Mouse (Mus musculus): ENCODE measurements around the gene Atg10.
A peak's percentile ranks its signal among the peaks of the same experiment; 100 is the strongest.

Gene Atg10

DNA sequence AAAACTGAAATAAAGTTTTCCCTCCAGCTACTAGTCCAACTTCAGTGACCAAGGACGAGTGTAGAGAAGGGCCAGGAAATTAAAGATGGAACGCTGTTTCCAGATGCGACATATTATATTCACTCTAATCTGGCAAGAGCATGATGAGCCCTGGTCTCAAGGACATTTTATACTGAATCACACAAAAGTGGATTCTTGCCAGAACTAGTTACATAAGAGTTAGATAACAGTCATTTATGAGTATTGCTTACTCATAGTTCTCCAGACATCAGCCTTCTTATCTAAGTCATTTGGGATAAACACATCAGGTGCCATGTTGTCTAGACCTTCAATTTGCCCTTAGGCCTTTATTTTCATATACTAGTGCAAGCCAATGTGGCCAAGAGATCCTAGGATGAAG, 108.9 kb downstream of the Atg10 start:
- DNase-seq (ENCODE audit: low spot score): no peak

DNA sequence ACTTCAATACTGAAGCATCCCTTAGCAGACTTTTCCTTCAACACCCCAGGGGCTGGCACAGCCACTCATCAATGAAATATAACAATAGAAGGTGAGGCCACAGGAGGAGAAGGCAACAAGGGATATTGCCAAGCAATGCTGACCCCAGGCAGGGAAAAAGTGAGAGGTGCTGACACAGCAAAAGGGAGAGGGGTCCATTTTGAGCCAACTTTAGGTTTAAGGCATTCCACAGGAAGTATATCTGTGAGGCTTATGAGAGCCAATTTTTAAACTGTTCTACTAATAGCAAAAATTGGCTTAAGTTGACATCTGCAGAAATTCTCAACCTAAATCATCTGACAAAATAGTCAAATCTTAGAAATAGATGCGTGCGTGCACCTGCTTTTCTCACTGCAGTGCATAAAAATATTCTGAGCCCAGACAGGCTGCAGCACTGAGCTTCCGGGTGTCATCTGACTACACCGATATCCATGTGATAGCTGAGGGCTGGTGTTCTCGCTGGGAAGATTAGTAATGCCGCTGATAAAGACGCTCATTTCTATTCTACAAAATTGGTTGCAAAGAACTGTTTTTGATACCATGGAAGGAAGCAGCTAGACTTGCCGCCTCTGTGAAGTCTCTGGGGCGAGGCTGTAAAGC, 116.3 kb downstream of the Atg10 start:
- no peak for DNase-seq (ENCODE audit: low spot score)

- no peak for DNase-seq (ENCODE audit: low spot score)
Observed at GRCm38 (mm10) chr13:91102238-91102637, 121.5 kb downstream of the Atg10 start.

- no peak for DNase-seq (ENCODE audit: low spot score)
Observed at GRCm38 (mm10) chr13:91100417-91100816, 123.4 kb downstream of the Atg10 start.

DNA sequence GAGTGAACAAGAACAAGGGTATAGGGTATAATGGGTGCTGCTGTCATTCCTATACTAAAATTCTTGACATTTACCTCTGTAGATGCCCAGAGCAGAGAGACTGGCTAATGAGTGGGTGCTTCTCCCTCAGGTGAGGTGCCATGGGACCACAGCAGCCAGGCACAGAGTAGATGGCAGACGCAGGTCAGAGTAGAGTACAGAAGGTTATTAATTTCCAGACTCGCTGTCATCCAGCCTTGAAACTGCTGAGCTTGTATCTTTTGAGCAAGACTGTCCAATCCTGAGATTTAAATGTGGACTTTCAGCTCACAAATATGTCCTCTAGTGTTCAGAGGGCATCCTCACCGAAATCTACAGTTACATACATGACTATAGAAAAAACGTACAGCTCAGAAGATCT, 128.9 kb downstream of the Atg10 start:
- DNase-seq (ENCODE audit: low spot score): no peak

- no peak for DNase-seq (ENCODE audit: low spot score)
Observed at GRCm38 (mm10) chr13:91094196-91094595, 129.6 kb downstream of the Atg10 start.

DNA sequence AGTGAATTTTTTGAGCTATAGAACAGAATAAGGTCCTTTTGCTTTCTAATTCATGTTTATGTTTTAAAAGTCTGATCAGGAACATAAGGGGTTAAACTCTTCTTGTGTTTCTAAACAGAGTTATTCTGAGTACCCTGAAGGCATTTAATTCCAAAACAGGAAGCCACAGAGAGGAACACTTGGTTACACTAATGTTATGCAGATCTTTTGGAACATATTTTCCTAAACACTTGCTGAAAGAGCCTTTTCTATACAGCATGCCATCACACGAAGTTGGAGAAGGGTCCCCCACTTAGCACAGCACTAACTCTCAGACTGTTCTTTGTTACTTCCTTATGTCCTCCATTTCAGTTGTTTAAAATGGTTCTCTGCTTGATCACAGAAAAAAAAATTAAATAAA, 130.2 kb downstream of the Atg10 start:
- no peak for DNase-seq (ENCODE audit: low spot score)

DNA sequence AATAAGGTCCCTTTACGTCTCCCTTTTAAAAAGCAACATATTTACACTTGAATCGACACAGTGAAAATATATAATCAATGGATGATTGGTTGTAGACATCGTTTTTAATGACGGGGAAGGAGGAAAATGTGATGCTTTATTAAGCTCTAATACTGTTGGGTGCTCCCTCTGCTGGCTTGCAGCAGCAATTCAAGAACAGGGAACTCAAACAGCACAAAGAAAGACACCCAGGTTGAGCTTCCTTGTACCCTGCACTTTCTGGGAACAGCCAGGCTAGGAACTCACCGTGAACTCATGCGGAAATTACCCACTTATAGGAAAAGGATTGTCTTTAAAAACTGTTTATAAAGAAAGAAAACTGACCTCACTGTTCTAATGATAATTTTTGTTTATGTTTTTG, 130.6 kb downstream of the Atg10 start:
- DNase-seq (ENCODE audit: low spot score): no peak

DNA sequence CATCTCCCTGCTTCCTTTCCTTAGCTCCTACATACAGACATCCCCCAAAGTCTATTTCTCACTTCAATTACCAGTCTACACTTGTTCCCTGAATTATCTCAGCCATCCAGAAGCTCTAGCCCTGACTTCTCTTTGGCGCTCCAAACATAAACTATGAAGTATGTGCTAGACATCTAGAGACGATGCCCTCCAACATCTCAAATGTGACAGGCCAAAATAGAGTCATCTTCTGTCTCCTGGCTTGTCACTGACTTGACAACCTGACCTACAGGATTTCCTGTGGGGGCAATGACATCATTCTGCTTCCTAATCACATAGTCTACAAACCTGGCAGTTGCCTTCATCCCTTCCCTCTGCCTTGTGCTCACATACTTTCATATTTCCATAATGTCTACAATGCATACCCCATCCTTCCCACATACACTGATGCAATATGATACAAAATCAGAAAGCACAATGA, 132.0 kb downstream of the Atg10 start:
- DNase-seq (ENCODE audit: low spot score): no peak

DNA sequence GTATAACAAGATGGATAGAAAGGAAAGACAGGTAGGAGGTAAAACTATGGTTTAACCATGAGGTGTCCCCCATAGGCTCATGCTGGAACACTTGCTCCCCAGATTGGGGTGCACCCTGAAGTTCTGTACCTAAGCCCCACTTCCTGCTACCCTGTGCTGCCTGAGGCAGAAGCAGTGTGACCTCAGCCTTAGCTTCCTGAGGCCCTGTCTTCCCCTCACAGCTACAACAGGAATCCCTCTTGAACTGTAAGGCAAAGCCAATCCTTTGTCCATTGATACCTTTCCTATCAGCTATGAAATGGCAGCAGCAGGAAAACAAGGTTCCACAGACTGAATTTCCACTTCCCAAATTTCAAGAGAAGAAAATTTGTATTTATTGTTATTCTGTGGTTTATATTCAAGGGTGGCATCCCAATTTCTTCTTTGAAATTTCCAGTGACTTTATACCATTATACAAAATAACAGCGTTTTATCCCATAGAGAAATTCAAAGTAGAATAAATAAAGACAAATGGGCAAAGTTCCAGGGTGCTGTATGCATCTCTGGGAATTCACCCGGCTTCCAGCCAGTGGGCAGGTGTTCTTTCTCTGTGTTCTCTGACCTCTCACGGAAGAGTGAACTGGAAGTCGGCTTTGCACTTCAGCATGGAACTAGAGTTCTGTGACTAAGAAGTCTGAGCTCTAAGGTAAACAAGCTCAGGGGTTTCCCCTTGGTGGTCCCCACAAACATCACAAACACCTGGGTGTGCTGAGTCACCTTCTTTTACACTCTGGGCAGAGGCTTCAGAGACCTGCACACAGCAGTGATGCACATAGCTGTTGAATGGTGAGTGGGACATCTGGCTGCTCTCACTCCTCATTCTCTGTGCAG, 132.7 kb downstream of the Atg10 start:
- DNase-seq (ENCODE audit: low spot score): no peak

DNA sequence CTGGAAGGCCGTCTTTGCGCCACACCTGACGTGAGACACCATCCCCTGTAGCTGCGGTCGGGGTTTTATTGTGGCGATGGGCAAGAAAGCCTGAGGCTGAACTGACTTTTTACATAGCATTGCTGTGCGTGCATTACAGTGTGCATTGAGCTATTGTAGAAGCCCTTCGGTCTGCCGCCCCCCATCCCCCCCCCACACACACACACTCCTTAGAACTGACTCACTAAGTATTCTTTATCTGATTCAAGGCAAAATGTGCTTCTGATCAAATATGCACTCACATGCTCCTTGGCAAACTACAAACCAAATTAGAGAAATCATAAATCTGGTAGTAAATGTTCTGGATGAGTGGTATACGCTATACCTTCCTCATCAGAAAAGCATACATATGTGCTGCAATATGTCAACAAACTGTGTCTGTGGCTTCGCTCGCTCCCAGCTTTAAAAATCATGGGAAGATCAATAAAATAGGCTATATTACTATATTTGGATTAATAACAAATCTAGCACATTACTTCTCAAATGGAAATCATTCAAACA, 137.3 kb downstream of the Atg10 start:
- no peak for DNase-seq (ENCODE audit: low spot score)

DNA sequence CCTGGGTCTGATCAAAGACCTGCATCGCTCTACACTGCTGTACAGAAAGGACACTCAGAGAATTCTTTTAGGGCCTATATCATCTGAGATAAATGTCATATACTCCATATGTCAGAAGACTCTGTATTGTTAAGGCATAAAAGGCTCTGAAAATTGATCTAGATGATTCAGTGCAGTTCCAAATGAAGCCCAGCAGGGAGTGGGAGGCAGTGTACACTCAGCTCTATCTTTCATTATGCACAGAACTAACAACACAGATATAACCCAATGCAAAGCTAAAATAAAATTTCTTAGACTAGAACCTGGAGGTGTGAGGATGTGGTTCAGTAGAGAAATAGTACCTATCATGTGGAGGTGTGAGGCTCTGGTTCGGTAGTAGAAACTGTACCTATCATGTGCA, 151.4 kb downstream of the Atg10 start:
- DNase-seq (ENCODE audit: low spot score): no peak

GRCm38 (mm10) chr13:91060871-91061270, 162.9 kb downstream of the Atg10 start:
- DNase-seq (ENCODE audit: low spot score): no peak

- DNase-seq (ENCODE audit: low spot score): no peak
Observed at GRCm38 (mm10) chr13:91048171-91048570, 175.6 kb downstream of the Atg10 start.

GRCm38 (mm10) chr13:91046851-91047250, 176.9 kb downstream of the Atg10 start:
- no peak for DNase-seq (ENCODE audit: low spot score)

- no peak for DNase-seq (ENCODE audit: low spot score)
Observed at GRCm38 (mm10) chr13:91041236-91041635, 182.5 kb downstream of the Atg10 start.

DNA sequence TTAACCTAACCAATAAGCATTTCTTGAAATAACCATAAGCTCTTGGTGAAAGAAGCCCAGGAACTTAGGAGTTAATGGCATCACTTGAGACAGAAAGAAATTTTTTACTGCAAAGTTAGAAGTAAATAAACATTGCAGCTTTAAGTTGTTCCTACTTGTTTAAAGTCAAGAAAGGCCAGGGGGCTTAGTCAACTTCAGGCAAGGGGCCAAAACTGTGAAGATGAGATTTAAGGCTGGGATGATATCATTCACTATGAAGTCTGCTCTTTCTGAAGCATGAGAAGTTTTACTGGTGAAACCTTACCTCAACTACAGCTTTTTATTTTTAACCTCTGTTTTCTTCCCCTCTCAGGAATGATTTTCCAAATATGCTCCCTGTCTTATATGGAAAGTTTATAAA, 183.3 kb downstream of the Atg10 start:
- no peak for DNase-seq (ENCODE audit: low spot score)

GRCm38 (mm10) chr13:91039201-91039807, 184.5 kb downstream of the Atg10 start:
- DNase-seq (ENCODE audit: low spot score): peak; percentile 12

DNA sequence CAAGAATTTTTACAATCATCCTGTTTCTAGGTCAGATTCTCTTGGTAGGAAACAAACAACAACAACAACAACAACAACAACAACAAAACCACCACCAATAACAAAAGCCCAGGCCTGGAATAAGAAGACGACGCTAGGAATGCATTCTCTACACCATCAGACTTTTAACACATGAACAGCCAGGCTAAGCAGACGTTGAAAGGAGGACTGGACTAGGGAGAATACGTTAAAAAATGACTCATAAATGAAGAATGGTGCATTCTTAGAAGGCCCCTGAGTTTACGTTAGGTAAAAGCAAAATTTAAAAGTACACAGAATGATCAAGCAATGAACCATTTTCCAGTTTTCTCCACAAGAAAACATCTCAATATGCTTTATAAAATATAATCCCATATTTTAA, 185.1 kb downstream of the Atg10 start:
- no peak for DNase-seq (ENCODE audit: low spot score)

DNA sequence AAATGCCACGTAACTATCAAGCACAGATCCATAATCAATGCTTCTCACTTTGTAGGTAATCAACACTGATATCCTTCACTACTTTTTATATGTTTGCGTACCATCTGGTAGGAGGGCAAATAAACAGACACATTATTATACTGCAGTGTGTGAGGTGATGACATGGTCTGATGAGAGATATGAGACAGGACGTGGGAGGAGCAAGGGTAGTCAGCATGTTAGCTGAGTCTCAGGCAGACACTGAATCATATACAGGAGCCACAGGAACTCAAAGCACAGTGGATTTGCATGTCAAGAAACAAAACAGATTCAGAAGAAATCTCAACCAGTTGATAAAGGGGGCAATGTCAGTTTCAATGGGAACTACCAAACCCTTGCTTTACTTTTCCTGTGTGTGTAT, 185.7 kb downstream of the Atg10 start:
- no peak for DNase-seq (ENCODE audit: low spot score)

- DNase-seq (ENCODE audit: low spot score): no peak
Observed at GRCm38 (mm10) chr13:91037405-91037804, 186.4 kb downstream of the Atg10 start.

- no peak for DNase-seq (ENCODE audit: low spot score)
Observed at GRCm38 (mm10) chr13:91031836-91032235, 191.9 kb downstream of the Atg10 start.

DNA sequence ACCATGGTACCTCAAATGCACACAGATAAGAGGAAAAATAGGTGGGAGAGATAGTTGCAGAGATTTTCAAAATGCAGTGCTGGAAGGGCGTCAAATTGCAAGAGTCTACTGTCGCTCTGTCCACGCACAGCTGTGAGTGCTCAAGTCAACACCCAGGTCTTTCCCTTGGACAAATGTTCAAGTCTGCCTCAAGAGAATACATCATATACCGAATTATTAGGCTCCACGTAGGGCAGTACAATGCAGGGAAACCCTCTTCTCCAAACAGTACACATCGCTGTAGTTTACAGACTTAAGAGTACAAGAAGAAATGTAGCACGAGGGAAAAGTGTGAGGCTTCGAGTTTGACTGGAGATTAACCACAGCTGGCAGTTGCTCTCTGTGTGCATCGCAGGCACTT, 200.3 kb downstream of the Atg10 start:
- DNase-seq (ENCODE audit: low spot score): no peak

Data from ovary, adult 18-20 months (tissue).